Mouse (Mus musculus) cerebellum, adult 2 months (tissue): ENCODE data around the gene Hist2h2ab.

ENCODE experiments used
- CTCF ChIP-seq: fragments of 200-500 bp; IDR thresholded peaks from 2 replicates; pipeline ENCODE4 v1.5.1; 2011; ENCODE audit warnings: low read depth, mild to moderate bottlenecking, control low read depth, low read length, moderate library complexity, borderline replicate concordance; ENCODE audit not compliant: insufficient read depth
- POLR2A ChIP-seq: fragments of 200-500 bp; IDR thresholded peaks from 2 replicates; pipeline ENCODE4 v1.6.1; 2011; ENCODE audit warnings: low read length, control low read depth, borderline replicate concordance; ENCODE audit not compliant: insufficient read depth

DNA sequence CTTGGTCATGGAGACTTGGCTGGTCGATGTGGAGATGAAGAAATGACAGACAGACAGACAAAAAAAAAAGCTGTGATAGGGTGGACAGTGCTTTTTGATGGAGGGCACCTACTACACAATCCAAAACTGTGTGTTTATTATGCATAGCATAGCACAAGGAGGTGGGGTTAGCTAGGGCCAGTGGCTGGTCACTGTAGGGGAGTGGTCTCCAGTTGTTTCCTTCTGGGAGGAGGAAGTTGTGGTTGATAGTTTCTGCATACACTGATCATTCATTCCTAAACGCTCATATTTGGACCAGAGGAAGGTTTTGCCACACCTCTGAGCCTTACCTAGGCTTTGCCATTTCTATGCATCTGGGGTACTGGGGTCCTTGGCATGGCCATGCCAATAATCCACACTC, 10.7 kb downstream of the Hist2h2ab start:
- TF ChIP-seq CTCF (no peak), POLR2A (no peak)
